Mouse (Mus musculus) MEL (cell line): ENCODE results near the gene Lyz1. TPM values are rescaled to one million over a fixed set of nuclear protein-coding genes. Genes with fewer than 3 reads are reported as not detected.
A peak's percentile ranks its signal among the peaks of the same experiment; 100 is the strongest.

Source experiments
- DNase-seq: peaks from one replicate; pipeline ENCODE4 v3.0.0; 2011; ENCODE audit warnings: low read depth, low spot score
- H3K27ac ChIP-seq: 2 replicates; pipeline ENCODE4 v1.5.1; 2012; ENCODE audit warnings: low read depth, mild to moderate bottlenecking, control low read depth, low read length, moderate library complexity; ENCODE audit not compliant: control insufficient read depth
- H3K27me3 ChIP-seq, 2 experiments: fragments of 150-350 bp in 1 of 2; sonication (generic) in 1 of 2; 2 replicates each; pipeline ENCODE4 v1.6.1; 2012; ENCODE audit warnings: low read length in 2 of 2, mild to moderate bottlenecking in 2 of 2, improper control_type of control experiment in 1 of 2, moderate library complexity in 1 of 2; ENCODE audit not compliant: insufficient read depth in 2 of 2, control insufficient read depth in 1 of 2
- H3K36me3 ChIP-seq, 2 experiments: 2 replicates each; pipeline ENCODE4 v1.6.1; 2012 to 2014; ENCODE audit warnings: low read length in 2 of 2, improper control_type of control experiment in 1 of 2, inconsistent platforms in 1 of 2, mild to moderate bottlenecking in 1 of 2; ENCODE audit not compliant: insufficient read depth in 2 of 2, control insufficient read depth in 1 of 2
- H3K4me1 ChIP-seq, 2 experiments: fragments of 150-350 bp in 1 of 2; sonication (generic) in 1 of 2; 2 replicates each; pipeline ENCODE4 v1.6.1; 2012; ENCODE audit warnings: low read length in 2 of 2, improper control_type of control experiment in 1 of 2, mild to moderate bottlenecking in 1 of 2; ENCODE audit not compliant: insufficient read depth in 2 of 2, control insufficient read depth in 1 of 2
- H3K4me3 ChIP-seq, 2 experiments: fragments of 150-350 bp in 1 of 2; sonication (generic) in 1 of 2; 2 replicates each; pipeline ENCODE4 v1.5.1; 2012; ENCODE audit warnings: low read depth in 2 of 2, low read length in 2 of 2, mild to moderate bottlenecking in 2 of 2, moderate library complexity in 2 of 2, control low read depth in 1 of 2, improper control_type of control experiment in 1 of 2; ENCODE audit not compliant: control insufficient read depth in 1 of 2, insufficient read depth in 1 of 2
- H3K79me2 ChIP-seq: 2 replicates; pipeline ENCODE4 v1.6.1; 2012; ENCODE audit warnings: mild to moderate bottlenecking, low read length, moderate library complexity; ENCODE audit not compliant: control insufficient read depth, poor library complexity, insufficient read depth
- H3K9ac ChIP-seq: 2 replicates; pipeline ENCODE4 v1.6.1; 2012; ENCODE audit warnings: low read depth, mild to moderate bottlenecking, control low read depth, low read length, moderate library complexity; ENCODE audit not compliant: control insufficient read depth, poor library complexity, severe bottlenecking
- H3K9me3 ChIP-seq: fragments of 150-350 bp; sonication (generic); replicated peaks from 2 replicates; pipeline ENCODE4 v1.6.1; 2012; ENCODE audit warnings: mild to moderate bottlenecking, low read length, improper control_type of control experiment, moderate library complexity; ENCODE audit not compliant: insufficient read depth
- CHD2 ChIP-seq: IDR thresholded peaks from 2 replicates; pipeline ENCODE4 v1.6.1; 2011; ENCODE audit warnings: low read length, improper control_type of control experiment
- CTCF ChIP-seq, 3 experiments: IDR thresholded peaks in 2 of 3; conservative IDR thresholded peaks in 1 of 3; 2 replicates each; pipeline ENCODE4 v1.5.1; 2011 to 2012; ENCODE audit warnings: low read length in 3 of 3, low read depth in 2 of 3, mild to moderate bottlenecking in 2 of 3, improper control_type of control experiment in 1 of 3, inconsistent platforms in 1 of 3, mixed read lengths in 1 of 3, moderate library complexity in 1 of 3; ENCODE audit not compliant: control insufficient read depth in 1 of 3, insufficient read depth in 1 of 3, poor library complexity in 1 of 3, severe bottlenecking in 1 of 3
- E2F4 ChIP-seq: IDR thresholded peaks from 2 replicates; pipeline ENCODE4 v1.6.1; 2011; ENCODE audit warnings: low read depth, low read length, improper control_type of control experiment, borderline replicate concordance
- EP300 ChIP-seq, 2 experiments: IDR thresholded peaks; 2 replicates each; pipeline ENCODE4 v1.6.1; 2011; ENCODE audit warnings: improper control_type of control experiment in 2 of 2, low read length in 2 of 2, low read depth in 1 of 2, mild to moderate bottlenecking in 1 of 2
- ETS1 ChIP-seq: IDR thresholded peaks from 2 replicates; pipeline ENCODE4 v1.6.1; 2012; ENCODE audit warnings: low read depth, mild to moderate bottlenecking, inconsistent platforms, low read length, improper control_type of control experiment, moderate library complexity
- GABPA ChIP-seq: IDR thresholded peaks from 2 replicates; pipeline ENCODE4 v1.6.1; 2012; ENCODE audit warnings: low read depth, mild to moderate bottlenecking, inconsistent platforms, low read length, improper control_type of control experiment, moderate library complexity
- MAFK ChIP-seq: IDR thresholded peaks from 2 replicates; pipeline ENCODE4 v1.6.1; 2011; ENCODE audit warnings: low read depth, mild to moderate bottlenecking, low read length, improper control_type of control experiment, borderline replicate concordance
- MAX ChIP-seq: IDR thresholded peaks from 2 replicates; pipeline ENCODE4 v1.6.1; 2011; ENCODE audit warnings: low read length, improper control_type of control experiment
- MAZ ChIP-seq: IDR thresholded peaks from 2 replicates; pipeline ENCODE4 v1.6.1; 2012; ENCODE audit warnings: low read depth, mild to moderate bottlenecking, inconsistent platforms, low read length, improper control_type of control experiment
- MEF2A ChIP-seq: IDR thresholded peaks from 2 replicates; pipeline ENCODE4 v1.6.1; 2014; ENCODE audit warnings: low read depth, mild to moderate bottlenecking, inconsistent platforms, low read length, improper control_type of control experiment; ENCODE audit not compliant: poor library complexity, insufficient replicate concordance, severe bottlenecking; ENCODE audit errors: extremely low read depth
- MYC ChIP-seq: IDR thresholded peaks from 2 replicates; pipeline ENCODE4 v1.6.1; 2011; ENCODE audit warnings: low read depth, mild to moderate bottlenecking, low read length, improper control_type of control experiment, moderate library complexity
- NELFE ChIP-seq: IDR thresholded peaks from 2 replicates; pipeline ENCODE4 v1.6.1; 2011; ENCODE audit warnings: low read depth, low read length, improper control_type of control experiment
- NRF1 ChIP-seq: IDR thresholded peaks from 2 replicates; pipeline ENCODE4 v1.6.1; 2014; ENCODE audit warnings: low read depth, mild to moderate bottlenecking, inconsistent platforms, low read length, improper control_type of control experiment, moderate library complexity; ENCODE audit not compliant: poor library complexity, insufficient read depth, severe bottlenecking
- POLR2A ChIP-seq, 2 experiments: IDR thresholded peaks; 2 replicates each; pipeline ENCODE4 v1.6.1; 2011 to 2012; ENCODE audit warnings: low read length in 2 of 2, mild to moderate bottlenecking in 2 of 2, control low read depth in 1 of 2, improper control_type of control experiment in 1 of 2, low read depth in 1 of 2, moderate library complexity in 1 of 2; ENCODE audit not compliant: control insufficient read depth in 1 of 2, insufficient read depth in 1 of 2, poor library complexity in 1 of 2
- POLR2AphosphoS5 ChIP-seq: IDR thresholded peaks from 2 replicates; pipeline ENCODE4 v1.6.1; 2012; ENCODE audit warnings: low read depth, borderline replicate concordance, mild to moderate bottlenecking, inconsistent platforms, low read length, moderate library complexity, mixed read lengths
- RAD21 ChIP-seq: IDR thresholded peaks from 2 replicates; pipeline ENCODE4 v1.6.1; 2011; ENCODE audit warnings: mild to moderate bottlenecking, low read depth, low read length, improper control_type of control experiment
- SMC3 ChIP-seq: IDR thresholded peaks from 2 replicates; pipeline ENCODE4 v1.6.1; 2011; ENCODE audit warnings: low read depth, low read length, improper control_type of control experiment
- TAL1 ChIP-seq: IDR thresholded peaks from 2 replicates; pipeline ENCODE4 v1.6.1; 2012; ENCODE audit warnings: mild to moderate bottlenecking, inconsistent platforms, low read length, moderate library complexity, mixed read lengths
- TBP ChIP-seq: IDR thresholded peaks from 2 replicates; pipeline ENCODE4 v1.8.0; 2011; ENCODE audit warnings: low read depth, low read length, improper control_type of control experiment
- TCF12 ChIP-seq: IDR thresholded peaks from 2 replicates; pipeline ENCODE4 v1.6.1; 2014; ENCODE audit warnings: low read depth, mild to moderate bottlenecking, inconsistent platforms, low read length, improper control_type of control experiment, moderate library complexity
- USF1 ChIP-seq: IDR thresholded peaks from 2 replicates; pipeline ENCODE4 v1.6.1; 2014; ENCODE audit warnings: low read depth, mild to moderate bottlenecking, inconsistent platforms, low read length, improper control_type of control experiment, moderate library complexity
- ZMIZ1 ChIP-seq: IDR thresholded peaks from 2 replicates; pipeline ENCODE4 v1.6.1; 2012; ENCODE audit warnings: low read depth, mild to moderate bottlenecking, inconsistent platforms, low read length, improper control_type of control experiment, moderate library complexity
- ZNF384 ChIP-seq: IDR thresholded peaks from 2 replicates; pipeline ENCODE4 v1.6.1; 2012; ENCODE audit warnings: low read depth, mild to moderate bottlenecking, inconsistent platforms, low read length, improper control_type of control experiment
- polyA plus RNA-seq, 2 experiments: library from polyadenylated mRNA; stranded (reverse) in 1 of 2; unstranded in 1 of 2; fragments of >175 nt in 1 of 2; fragments of >200 nt in 1 of 2; gene quantifications; 2 replicates each; pipeline versions ENCODE4 v1.2.1 to v1.2.4; 2012; ENCODE audit warnings: low replicate concordance in 2 of 2, low read depth in 1 of 2; ENCODE audit not compliant: insufficient read length in 2 of 2, insufficient read depth in 1 of 2, missing spikeins in 1 of 2
- total RNA-seq: library from RNA; depleted of rRNA; stranded (reverse); fragments of 300-350 nt; gene quantifications from 2 replicates; pipeline ENCODE4 v1.2.3, GENCODE M21; 2012

Gene Lyz1
- total and polyA plus RNA-seq, 3 experiments, result not detected

DNA sequence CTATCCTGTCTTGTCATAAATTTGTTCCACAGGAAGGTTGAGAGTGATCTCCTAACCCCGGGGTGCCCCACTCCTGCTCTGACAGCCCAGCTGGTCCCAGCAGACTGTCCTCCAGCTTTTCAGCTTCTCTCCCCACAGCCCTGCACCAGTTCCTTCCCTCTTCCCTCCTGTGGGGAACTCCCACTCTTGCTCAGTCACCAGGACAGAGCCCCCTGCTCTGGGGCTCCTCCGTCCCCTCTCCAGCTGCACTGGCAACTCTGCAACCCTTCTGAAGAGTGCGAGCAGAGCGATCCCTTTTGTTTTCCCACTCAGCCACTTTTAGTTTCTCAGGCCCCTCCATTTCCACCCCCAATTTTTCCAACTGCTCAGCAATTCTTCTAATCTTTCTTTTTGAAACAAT, 43.0 kb upstream of the Lyz1 start:
- H3K9ac ChIP-seq, result no peak overlapping the region
- H3K27me3 ChIP-seq, result no peaks in the 10 kb centered on the region
- no peak overlapping the region for H3K27ac ChIP-seq
- TF ChIP-seq NELFE (no peak), EP300 (IDR thresholded peaks at IDR 0.05; ENCODE audit: low read depth in 1 of 2, low read length in 2 of 2) (no peak), MEF2A (no peak), POLR2A (IDR thresholded peaks at IDR 0.05; ENCODE audit: control insufficient read depth in 1 of 2, insufficient read depth in 1 of 2, low read depth in 1 of 2, low read length in 2 of 2, poor library complexity in 1 of 2) (no peak), TCF12 (no peak), MYC (no peak), ZMIZ1 (no peak)
- TF ChIP-seq, all 39 proteins: peak for 0
- no peak for DNase-seq
- H3K4me1 ChIP-seq, result peaks cover 0 to 3% of the 10 kb centered on the region in 2 experiments; a peak in 1 of 4 replicates
- no peaks in the 10 kb centered on the region for H3K9me3 ChIP-seq
- no peaks in the 10 kb centered on the region for H3K79me2 ChIP-seq
- no peak overlapping the region for H3K4me3 ChIP-seq
- peaks cover 0 to 3% of the 10 kb centered on the region in 2 experiments; a peak in 2 of 4 replicates for H3K36me3 ChIP-seq

DNA sequence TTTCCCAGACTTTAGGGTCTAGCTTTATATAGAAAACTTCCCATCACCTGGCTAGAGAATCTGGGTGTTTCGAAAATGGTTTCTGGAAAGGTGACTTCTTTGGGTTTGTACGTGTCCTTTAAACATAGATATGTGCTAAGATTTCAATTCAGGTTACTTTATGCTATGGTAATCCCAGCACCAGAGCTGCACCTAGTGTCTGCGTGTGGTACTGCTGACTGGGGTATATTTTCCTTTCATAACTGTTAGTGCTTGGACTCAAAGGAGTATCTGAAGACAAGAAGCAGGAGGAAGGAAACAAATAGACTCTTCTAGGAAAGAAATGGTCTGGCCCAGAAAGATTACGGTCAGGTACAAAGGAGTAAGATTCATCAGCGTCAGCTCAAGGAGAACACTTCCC, 37.9 kb upstream of the Lyz1 start:
- no peaks in the 10 kb centered on the region for H3K27me3 ChIP-seq

DNA sequence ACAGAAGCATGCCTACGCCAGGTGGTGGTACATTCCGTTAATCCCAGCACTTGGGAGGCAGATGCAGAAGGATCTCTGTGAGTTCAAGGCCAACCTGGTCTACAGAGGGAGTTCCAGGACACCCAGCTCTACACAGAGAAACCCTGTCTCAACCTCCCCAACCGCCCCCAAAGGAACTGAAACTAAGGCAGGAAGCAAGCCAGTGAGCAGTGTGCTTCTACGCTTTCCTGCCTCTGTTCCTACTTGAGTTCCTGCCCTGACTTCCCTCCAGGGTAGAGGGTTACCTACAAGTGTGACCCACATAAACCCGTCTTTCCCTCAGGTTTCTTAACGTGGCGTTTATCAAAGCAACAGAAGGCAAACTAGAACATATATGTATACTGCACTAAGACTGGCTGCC, 31.1 kb upstream of the Lyz1 start:
- Histone ChIP-seq H3K4me1 (no peaks in the 10 kb centered on the region), H3K36me3 (no peaks in the 10 kb centered on the region), H3K79me2 (no peaks in the 10 kb centered on the region), H3K9ac (no peak overlapping the region)
- DNase-seq, result no peak
- no peak for TF ChIP-seq ETS1
- no peak for TF ChIP-seq E2F4
- no peak for TF ChIP-seq NRF1
- TF ChIP-seq CHD2, result no peak
- TF ChIP-seq EP300 (IDR thresholded peaks at IDR 0.05; ENCODE audit: low read depth in 1 of 2, low read length in 2 of 2), result no peak
- TF ChIP-seq GABPA, result no peak
- TF ChIP-seq MAZ, result no peak
- no peak for TF ChIP-seq MAX
- no peak for TF ChIP-seq MAFK
- no peak for TF ChIP-seq USF1
- TF ChIP-seq POLR2AphosphoS5, result no peak
- TF ChIP-seq NELFE, result no peak
- TF ChIP-seq SMC3, result no peak
- no peak for TF ChIP-seq TCF12
- TF ChIP-seq RAD21, result no peak
- no peak for TF ChIP-seq ZNF384
- TF ChIP-seq TAL1, result no peak
- TF ChIP-seq, all 39 proteins: peak for 0
- no peak overlapping the region for H3K27ac ChIP-seq
- H3K4me3 ChIP-seq, result no peak overlapping the region
- no peaks in the 10 kb centered on the region for H3K27me3 ChIP-seq
- no peaks in the 10 kb centered on the region for H3K9me3 ChIP-seq

More for the DNA sequence above, 37.9 kb upstream of the Lyz1 start:
- H3K27ac ChIP-seq, result no peak overlapping the region
- H3K36me3 ChIP-seq, result no peaks in the 10 kb centered on the region
- H3K9ac ChIP-seq, result no peak overlapping the region
- H3K9me3 ChIP-seq, result no peaks in the 10 kb centered on the region
- peak; percentile 51 for DNase-seq
- TF ChIP-seq RAD21, result peak; percentile 56
- TF ChIP-seq TBP, result no peak
- peak; percentile 57 for TF ChIP-seq SMC3
- TF ChIP-seq POLR2A (IDR thresholded peaks at IDR 0.05; ENCODE audit: control insufficient read depth in 1 of 2, insufficient read depth in 1 of 2, low read depth in 1 of 2, low read length in 2 of 2, poor library complexity in 1 of 2), result no peak
- peak; percentile 39 to 62 (median 45) for TF ChIP-seq CTCF (IDR thresholded peaks at IDR 0.05 in 2 of 3, conservative IDR thresholded peaks at IDR 0.05 in 1 of 3; ENCODE audit: control insufficient read depth in 1 of 3, insufficient read depth in 1 of 3, low read depth in 2 of 3, low read length in 3 of 3, poor library complexity in 1 of 3, severe bottlenecking in 1 of 3)
- no peaks in the 10 kb centered on the region for H3K79me2 ChIP-seq
- H3K4me3 ChIP-seq, result no peak overlapping the region
- H3K4me1 ChIP-seq, result no peaks in the 10 kb centered on the region
